Mouse (Mus musculus) erythroblast, embryonic 14.5 days (primary cell): ENCODE measurements around the gene Elovl7.

Experiments used
- GATA1 ChIP-seq: IDR thresholded peaks from 2 replicates; pipeline ENCODE4 v1.6.1; 2012; ENCODE audit warnings: low read length, inconsistent platforms, mixed read lengths
- TAL1 ChIP-seq: IDR thresholded peaks from 3 replicates; pipeline ENCODE4 v1.6.1; 2012; ENCODE audit warnings: low read length, inconsistent platforms, mixed read lengths

DNA sequence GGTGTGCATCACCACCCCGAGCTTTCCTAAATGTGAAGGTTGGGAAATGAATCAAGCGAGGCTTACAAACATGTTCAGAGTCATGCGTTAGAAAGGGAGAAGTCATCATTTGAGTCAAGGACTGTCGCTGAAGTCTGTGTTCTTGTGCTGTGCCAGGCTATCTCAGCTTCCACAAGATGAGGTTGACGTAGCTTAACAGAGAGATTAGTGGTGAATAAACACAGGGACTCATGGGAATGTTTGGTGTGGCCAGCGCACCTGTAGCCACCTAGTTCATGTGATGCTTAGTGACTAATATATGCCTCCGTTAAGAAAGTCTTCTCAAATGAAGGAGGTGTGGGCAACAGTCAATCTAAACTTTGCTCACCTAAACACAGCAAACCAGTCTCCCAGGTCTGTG, 112.8 kb downstream of the Elovl7 start:
- TF ChIP-seq GATA1, result no peak
- TF ChIP-seq TAL1, result no peak
